Mouse (Mus musculus): ENCODE data around the gene Il1rl2.

The Il1rl2 gene

DNA sequence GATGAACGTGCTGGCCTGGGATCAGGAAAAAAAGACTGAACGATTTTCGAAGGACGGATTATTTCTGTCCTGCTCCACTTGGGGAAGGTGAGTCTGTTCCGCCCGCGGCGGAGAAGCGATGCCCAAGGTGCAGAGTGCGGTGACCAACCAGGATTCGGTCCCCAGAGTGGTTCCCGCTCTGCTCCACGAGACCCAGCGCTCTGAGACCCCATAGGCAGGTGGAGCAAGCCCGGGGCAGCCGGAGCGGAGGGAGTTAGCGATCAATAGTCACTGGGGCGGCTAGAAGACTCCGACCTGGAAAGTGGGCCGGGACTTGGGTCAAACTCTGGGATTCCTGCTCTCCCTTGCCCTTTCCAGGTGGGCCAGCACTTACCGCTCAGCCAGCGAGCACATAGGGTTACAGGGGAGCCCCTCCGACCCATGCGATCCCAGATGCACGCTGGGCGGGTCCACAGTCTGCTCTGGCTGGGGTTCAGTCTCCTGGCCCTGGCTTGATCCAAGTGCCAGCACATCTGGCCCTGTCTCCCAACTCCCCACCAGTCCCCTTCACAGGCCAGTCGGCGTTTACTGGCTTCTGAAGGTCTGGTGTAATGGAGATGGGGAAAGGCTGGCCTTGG, 1.4 kb downstream of the Il1rl2 start:
- DNase-seq: no peak

DNA sequence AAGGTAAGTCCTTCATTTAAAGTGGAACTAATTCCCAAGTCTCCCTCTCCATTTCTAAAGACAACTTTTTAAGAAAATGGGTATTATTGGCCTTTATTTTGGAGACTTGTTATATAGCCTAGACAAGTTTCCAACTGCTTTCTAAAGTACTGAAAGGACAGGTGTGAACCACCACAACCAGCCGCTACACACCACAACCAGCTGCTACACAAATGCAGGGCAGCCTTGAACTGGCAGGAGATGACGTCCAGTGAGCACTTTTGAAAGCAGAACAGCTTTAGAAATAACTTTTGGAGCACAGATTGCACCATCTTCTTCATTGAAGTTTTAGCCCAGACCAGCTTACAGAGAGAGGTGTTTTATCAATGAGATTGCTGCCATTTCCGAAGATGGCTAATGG, 3.2 kb downstream of the Il1rl2 start:
- DNase-seq: no peak

DNA sequence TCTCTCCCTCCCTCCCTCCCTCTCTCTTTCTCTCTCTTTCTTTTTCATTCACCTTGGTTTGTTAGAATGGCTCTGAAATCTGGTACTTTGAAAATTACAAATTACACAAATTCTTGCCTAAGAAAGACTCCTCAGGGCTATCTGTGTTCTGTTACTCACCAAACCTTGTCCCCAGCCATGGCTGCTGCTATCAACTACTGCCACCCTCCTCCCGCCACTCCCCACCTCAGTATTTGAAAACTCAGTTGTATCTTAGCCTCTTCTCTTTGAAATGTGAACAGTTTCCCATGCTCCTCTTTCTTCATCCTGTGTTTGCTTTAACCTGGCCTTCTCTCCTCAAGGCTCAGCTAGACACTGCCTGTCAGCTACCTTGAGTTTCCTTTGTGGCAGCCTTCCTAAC, 5.1 kb downstream of the Il1rl2 start:
- no peak for DNase-seq

GRCm38 (mm10) chr1:40330181-40330580, 5.8 kb downstream of the Il1rl2 start:
- no peak for DNase-seq

GRCm38 (mm10) chr1:40339346-40339745, 14.9 kb downstream of the Il1rl2 start:
- DNase-seq: no peak

DNA sequence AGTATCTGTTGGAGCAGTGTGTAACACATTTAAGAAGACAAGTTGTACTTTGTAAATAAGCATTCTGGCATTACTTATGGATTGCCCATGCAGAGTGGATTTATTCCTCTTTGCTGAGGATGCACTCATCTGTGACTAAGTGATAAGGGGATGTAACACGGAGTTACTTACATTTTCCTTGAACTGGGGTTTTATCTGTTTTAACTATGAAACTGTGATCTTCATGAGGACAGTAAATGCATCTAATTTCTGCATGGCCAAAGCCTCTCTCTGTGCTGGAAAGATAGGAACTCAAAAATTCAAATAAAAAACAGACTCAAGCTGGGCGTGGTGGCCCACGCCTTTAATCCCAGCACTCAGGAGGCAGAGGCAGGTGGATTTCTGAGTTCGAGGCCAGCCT, 15.7 kb downstream of the Il1rl2 start:
- DNase-seq: no peak

GRCm38 (mm10) chr1:40352158-40352903, 27.9 kb downstream of the Il1rl2 start:
- no peak for DNase-seq

DNA sequence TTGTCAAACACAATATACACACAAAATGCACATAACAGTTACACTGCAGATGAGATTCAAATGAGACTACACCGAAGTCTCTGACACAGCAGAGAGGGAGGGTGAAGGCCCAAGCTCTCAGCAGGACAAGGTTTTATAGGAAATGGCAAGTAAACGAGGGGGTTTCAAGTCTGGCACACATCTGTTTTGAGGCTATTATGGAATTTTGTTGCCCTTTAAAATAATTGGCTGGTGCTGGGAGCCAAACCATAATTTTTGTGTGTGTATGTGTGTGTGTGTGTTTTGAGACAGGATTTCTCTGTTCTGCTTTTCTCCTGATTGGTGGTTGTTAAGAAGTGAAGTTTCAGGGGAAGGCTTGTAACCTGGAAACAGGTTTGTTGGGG, 28.5 kb downstream of the Il1rl2 start:
- no peak for DNase-seq

DNA sequence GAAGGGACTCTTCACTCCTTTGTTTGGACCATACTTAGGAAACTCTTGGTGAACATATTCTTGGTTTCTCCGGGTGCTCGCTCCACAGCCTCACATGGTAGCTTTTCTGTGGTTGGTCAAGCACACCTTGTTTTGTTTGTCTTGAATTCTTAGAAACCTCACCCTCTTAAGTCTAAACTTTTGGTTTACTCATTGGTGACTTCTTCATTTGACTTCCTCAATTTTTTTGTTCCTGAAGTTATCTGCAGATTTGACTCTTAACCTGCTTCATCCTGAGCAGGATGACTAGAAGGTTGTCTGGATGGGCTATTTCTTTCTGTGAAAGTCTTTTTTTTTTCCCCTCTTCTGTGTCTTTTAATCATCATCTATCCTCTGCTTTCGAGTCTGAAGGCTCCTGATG, 30.3 kb downstream of the Il1rl2 start:
- no peak for DNase-seq

DNA sequence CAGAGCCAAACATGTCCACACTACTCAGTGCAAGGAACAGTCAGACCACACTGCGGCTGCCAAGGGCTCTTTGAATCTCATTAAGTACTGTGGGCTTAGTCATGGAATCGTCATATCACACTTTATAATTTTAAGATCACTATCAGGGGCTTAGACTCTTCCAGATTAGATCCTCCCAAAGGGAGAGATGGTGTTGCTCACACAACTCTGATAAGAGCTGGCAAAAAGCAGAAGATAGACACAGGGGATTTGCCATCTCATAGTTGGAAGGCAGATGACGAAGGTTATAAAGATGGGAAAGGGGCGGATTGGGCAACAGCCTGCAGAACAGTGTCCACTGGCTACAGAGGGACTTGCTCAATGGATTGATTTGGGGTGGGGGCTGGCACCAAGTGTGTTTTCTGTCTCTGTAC, 31.0 kb downstream of the Il1rl2 start:
- peak in 1 of 2 experiments; percentile 26 for DNase-seq

GRCm38 (mm10) chr1:40355904-40356521, 31.6 kb downstream of the Il1rl2 start:
- DNase-seq: peak; percentile 30 to 33

DNA sequence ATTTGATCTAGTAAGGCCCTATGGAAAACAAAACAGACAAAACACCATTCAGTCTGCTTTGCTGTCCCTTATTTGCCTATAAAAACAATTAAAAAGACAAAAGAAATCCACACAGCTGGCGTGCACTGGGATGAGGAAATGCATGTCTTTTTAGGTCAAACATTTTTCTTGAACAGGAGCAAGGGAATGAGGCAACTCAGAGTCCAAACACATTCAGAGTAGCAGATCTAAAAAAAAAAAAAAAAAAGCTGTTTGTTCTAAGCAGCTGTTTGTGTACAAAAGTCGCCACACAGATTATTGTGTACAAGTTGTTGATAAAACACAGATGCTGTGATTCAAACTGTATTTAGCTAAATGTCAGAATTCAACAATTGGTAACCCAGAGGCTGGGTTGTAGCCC, 33.5 kb downstream of the Il1rl2 start:
- DNase-seq: no peak

GRCm38 (mm10) chr1:40358351-40358750, 33.9 kb downstream of the Il1rl2 start:
- DNase-seq: no peak

DNA sequence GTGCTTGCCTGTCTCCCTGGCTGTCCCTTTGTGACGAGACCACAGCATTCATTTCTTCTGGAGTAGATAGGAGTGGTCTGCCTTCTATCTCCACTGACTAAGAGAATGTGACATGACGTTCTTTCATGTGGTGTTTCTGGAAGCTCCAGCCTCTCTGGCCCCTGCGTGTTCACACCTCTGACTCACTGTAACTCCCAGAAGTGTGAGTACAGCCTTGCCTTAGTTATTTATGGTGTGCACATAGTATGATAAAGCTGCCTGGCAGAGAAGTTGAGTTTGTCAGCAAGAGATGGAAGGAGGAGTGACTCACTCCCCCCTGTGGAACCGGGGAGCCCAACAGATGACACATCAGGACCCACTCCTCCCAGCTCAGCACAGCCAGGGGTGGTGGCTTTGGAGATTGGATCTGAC, 34.4 kb downstream of the Il1rl2 start:
- peak in 1 of 2 experiments; percentile 21 for DNase-seq

GRCm38 (mm10) chr1:40359731-40360130, 35.3 kb downstream of the Il1rl2 start:
- DNase-seq: no peak

DNA sequence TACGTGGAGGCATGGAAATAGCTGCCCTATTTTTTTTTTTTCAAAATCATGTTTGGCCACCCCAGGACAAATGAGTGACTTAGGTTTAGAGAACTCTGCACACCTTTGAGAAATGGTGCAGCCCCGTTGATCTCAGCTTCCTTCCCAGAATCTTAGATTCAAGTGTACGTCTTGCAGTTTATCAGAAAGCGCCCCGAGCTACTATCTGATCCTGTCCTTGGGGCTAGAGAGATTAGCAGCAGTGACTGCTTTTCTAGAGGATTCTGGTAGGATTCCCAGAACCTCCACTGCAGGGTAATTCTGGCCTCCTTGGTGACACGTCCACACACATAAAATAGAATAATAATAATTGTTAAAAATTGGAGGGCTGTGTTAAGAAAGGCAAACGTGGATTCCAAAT, 36.6 kb downstream of the Il1rl2 start:
- DNase-seq: no peak

DNA sequence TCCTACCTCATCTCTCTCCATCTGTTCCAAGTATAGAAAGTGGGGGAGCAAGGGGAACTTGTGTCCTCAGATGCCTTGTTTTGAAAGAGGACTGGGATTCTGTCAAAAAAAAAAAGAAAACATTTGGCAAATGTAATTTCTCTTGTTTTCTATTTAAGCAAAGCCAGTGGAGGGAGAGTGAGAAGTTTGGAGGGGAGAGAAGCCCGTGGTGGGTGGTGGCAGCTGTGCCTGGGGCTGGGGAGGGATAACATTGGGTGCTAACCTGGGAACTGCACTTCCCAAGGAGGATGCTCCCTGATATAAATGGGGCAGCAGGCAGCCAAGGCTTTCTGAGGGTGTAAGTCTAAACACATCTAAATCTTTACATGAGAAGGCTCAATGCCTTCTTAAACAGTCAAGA, 37.2 kb downstream of the Il1rl2 start:
- DNase-seq: no peak

DNA sequence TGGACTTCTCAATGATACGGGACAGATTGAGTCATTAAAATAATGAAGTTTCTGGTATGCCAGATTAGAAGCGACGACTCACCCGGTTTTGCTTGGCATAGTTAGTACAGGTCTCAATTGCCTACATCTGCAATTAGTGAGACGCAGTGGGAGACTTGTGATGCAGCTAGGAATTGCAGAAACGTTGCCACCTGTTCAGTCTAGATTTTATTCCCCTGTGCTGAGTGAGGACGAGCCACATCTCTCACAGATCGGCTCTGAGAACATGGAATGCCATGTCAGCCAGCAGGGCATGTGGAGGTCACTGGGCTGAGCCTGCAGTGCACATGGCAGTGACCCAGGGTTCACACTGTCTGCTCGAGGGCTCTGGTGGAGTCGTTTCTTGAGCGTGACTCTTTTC, 38.4 kb downstream of the Il1rl2 start:
- DNase-seq: no peak

- no peak for DNase-seq
Observed at GRCm38 (mm10) chr1:40372951-40373350, 48.5 kb downstream of the Il1rl2 start.

- DNase-seq: peak; percentile 49 to 63
Observed at GRCm38 (mm10) chr1:40375148-40375547, 50.7 kb downstream of the Il1rl2 start.

DNA sequence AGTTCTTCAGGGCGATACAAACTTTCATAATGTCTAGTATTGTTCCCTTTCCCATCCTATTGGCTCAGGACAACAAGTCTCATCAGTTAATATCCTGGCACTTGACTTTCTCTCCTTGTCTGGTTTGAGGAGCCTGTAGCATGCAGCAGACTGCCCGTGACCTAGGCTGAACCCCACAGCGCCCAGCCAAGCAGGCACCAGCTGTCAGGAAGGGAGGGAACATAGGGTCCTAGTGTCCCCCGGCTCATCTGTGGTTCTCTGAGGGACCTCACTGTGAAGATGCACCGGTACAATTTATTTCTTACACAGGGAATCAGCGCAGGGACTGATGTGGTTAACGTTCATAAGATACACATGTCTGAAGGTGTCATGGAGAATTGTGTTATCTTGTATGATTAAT, 52.3 kb downstream of the Il1rl2 start:
- DNase-seq: no peak

GRCm38 (mm10) chr1:40378794-40379193, 54.4 kb downstream of the Il1rl2 start:
- DNase-seq: peak; percentile 49 to 54

- peak; percentile 64 to 69 for DNase-seq
Observed at GRCm38 (mm10) chr1:40380111-40380510, 55.7 kb downstream of the Il1rl2 start.

GRCm38 (mm10) chr1:40380990-40381389, 56.6 kb downstream of the Il1rl2 start:
- DNase-seq: no peak
